Mouse (Mus musculus) stomach, embryonic 16.5 days (tissue): ENCODE measurements around the gene Cdh13. TPM values are rescaled to one million over a fixed set of nuclear protein-coding genes. Genes with fewer than 3 reads are reported as not detected.
A peak's percentile ranks its signal among the peaks of the same experiment; 100 is the strongest.

Experiments
- ATAC-seq: fragments of 200-750 bp; cut with Nextera tagmentation; 2 replicates; pipeline ENCODE4 v1.8.0; 2017; ENCODE audit warnings: moderate number of reproducible peaks, moderate TSS enrichment; ENCODE audit not compliant: insufficient read depth, low FRiP score
- H3K27ac ChIP-seq: fragments of 300-500 bp; sonication (generic); 2 replicates; pipeline ENCODE4 v1.5.1; 2014; ENCODE audit warnings: low read length
- H3K27me3 ChIP-seq: fragments of 300-500 bp; sonication (generic); 2 replicates; pipeline ENCODE4 v1.6.1; 2014; ENCODE audit warnings: low read length, control low read depth, mixed read lengths; ENCODE audit not compliant: control insufficient read depth, insufficient read depth
- H3K36me3 ChIP-seq: fragments of 300-500 bp; sonication (generic); 2 replicates; pipeline ENCODE4 v1.6.1; 2014; ENCODE audit warnings: low read length; ENCODE audit not compliant: control insufficient read depth, insufficient read depth
- H3K4me1 ChIP-seq: fragments of 300-500 bp; sonication (generic); 2 replicates; pipeline ENCODE4 v1.6.1; 2014; ENCODE audit warnings: low read length, control low read depth, mixed read lengths; ENCODE audit not compliant: control insufficient read depth, insufficient read depth
- H3K4me2 ChIP-seq: fragments of 300-500 bp; sonication (generic); 2 replicates; pipeline ENCODE4 v1.6.1; 2014; ENCODE audit warnings: low read depth, low read length, mixed read lengths
- H3K4me3 ChIP-seq: fragments of 300-500 bp; sonication (generic); replicated peaks from 2 replicates; pipeline ENCODE4 v1.5.1; 2014; ENCODE audit warnings: mild to moderate bottlenecking, low read length
- H3K9ac ChIP-seq: fragments of 300-500 bp; sonication (generic); 2 replicates; pipeline ENCODE4 v1.6.1; 2014; ENCODE audit warnings: low read length
- H3K9me3 ChIP-seq: fragments of 300-500 bp; sonication (generic); replicated peaks from 2 replicates; pipeline ENCODE4 v1.6.1; 2016; ENCODE audit warnings: low read length, control low read depth; ENCODE audit not compliant: control insufficient read depth
- WGBS: fragments of 180-500 bp; shearing (Covaris S2); extraction: QIAGEN DNeasy Blood & Tissue Kit; methylation state at CpG from one replicate; pipeline ENCODE4 v1.1.7; 2014; 5-methylcytosine and 5-hydroxymethylcytosine counted together
- polyA plus RNA-seq: library from polyadenylated mRNA; unstranded; fragments of >200 nt; fragmentation: Nextera tagmentation; extraction: Ambion mirVana; gene quantifications from 2 replicates; pipeline ENCODE4 v1.2.1, GENCODE M21; 2015

Cdh13 gene
- polyA plus RNA-seq, 1 experiment from 2014 or later: 19.9 TPM

DNA sequence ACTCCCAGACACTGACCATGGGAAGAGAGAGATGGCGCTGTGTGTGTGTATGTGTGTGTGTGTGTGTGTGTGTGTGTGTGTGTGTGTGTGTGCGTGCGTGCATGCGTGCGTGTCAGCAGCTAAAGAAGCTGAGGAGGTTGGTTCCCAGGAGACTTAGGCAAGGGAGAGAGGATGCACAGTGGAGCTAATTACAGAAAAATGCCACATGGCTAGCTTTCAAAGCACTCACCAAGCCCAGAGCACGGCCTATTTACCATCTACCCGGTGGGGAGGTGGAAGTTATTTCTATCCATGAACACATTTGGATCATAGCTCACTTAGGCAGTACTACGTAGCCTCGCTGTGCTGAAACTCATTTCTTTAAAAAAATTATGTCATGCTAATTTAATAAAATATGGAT is 194.1 kb downstream of the Cdh13 start:
- Histone ChIP-seq H3K4me1 (no peaks in the 10 kb centered on the region), H3K27me3 (no peaks in the 10 kb centered on the region), H3K9me3 (no peaks in the 10 kb centered on the region), H3K4me3 (no peak overlapping the region), H3K4me2 (no peak overlapping the region), H3K27ac (no peak overlapping the region), H3K36me3 (no peaks in the 10 kb centered on the region), H3K9ac (no peak overlapping the region)
- WGBS: 87% methylated on average over 9 of the region's 9 CpGs
- no peak for ATAC-seq

DNA sequence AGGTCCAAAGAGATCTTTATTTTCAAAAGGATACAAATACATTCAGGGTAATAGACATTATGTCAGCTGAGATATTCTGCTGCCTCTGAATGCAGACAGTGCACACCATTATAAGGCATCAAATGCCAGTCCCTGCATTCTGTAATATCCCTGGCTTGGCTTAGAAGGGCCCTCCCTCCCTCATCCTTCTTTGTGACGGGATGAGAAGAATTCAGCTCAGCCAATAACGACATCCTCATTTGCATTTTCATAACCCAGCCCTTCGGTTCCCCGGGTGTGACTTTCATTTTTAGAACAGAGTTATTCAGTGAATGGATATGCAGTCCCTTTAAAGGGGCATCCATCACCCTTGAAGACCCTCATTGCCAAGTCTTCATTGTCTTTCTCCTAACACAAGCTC is 205.2 kb downstream of the Cdh13 start:
- H3K4me1 ChIP-seq: no peaks in the 10 kb centered on the region
- H3K9me3 ChIP-seq: no peaks in the 10 kb centered on the region
- no peak for ATAC-seq
- H3K36me3 ChIP-seq: no peaks in the 10 kb centered on the region
- H3K4me2 ChIP-seq: no peak overlapping the region
- 72% methylated on average over 4 of the region's 4 CpGs for WGBS
- H3K27me3 ChIP-seq: no peaks in the 10 kb centered on the region
- H3K27ac ChIP-seq: no peak overlapping the region
- H3K9ac ChIP-seq: no peak overlapping the region
- no peak overlapping the region for H3K4me3 ChIP-seq

DNA sequence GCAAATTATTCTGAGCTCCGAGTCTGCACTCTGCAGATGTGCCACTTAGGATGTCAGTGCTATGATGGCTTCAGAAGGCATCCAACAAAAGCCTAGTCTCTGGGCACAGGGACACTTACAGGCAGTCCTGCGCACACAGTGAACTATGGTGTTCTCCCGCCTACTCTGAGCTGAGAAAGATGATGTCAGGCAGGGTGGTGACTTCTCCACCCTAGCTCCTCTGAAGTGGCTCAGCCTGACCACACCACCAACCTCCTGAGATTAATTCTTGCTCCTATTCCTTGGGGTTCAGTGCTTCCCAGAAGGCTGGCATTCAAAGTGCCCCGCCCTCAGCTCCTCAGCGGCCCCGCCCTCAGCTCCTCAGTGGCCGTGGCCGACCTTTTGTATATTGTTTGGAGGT is 219.0 kb downstream of the Cdh13 start:
- 55% methylated on average over 8 of the region's 8 CpGs for WGBS
- H3K4me2 ChIP-seq: no peak overlapping the region
- peak; percentile 40 for ATAC-seq

DNA sequence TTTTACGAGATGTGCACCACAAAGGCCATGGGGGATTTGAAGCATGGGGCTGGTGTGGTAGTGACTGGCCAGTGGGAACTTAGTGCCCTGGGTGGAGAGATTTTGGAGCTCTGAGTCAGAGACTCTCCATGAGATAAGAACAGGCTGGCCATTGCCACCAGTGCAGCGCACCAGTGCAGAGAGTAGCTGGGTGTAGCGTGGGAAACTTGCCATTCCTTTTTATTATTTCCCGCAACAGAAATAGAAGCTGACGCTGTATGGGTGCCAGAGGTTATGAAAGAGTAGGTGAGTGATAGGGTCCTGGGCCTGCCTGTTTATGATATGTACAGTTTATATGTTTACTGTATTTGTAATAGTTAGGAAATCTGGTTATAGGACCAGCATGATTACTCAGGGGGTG is 225.9 kb downstream of the Cdh13 start:
- WGBS: 89% methylated on average over 5 of the region's 5 CpGs
- no peak overlapping the region for H3K27ac ChIP-seq
- no peaks in the 10 kb centered on the region for H3K27me3 ChIP-seq
- no peak for ATAC-seq
- H3K4me1 ChIP-seq: no peaks in the 10 kb centered on the region
- no peaks in the 10 kb centered on the region for H3K36me3 ChIP-seq
- H3K9me3 ChIP-seq: no peaks in the 10 kb centered on the region
- no peak overlapping the region for H3K4me2 ChIP-seq
- H3K9ac ChIP-seq: no peak overlapping the region
- H3K4me3 ChIP-seq: no peak overlapping the region

More for the DNA sequence above, 219.0 kb downstream of the Cdh13 start:
- Histone ChIP-seq H3K27me3 (no peaks in the 10 kb centered on the region), H3K4me3 (no peak overlapping the region), H3K9ac (no peak overlapping the region), H3K36me3 (no peaks in the 10 kb centered on the region), H3K27ac (no peak overlapping the region), H3K4me1 (no peaks in the 10 kb centered on the region), H3K9me3 (no peaks in the 10 kb centered on the region)

DNA sequence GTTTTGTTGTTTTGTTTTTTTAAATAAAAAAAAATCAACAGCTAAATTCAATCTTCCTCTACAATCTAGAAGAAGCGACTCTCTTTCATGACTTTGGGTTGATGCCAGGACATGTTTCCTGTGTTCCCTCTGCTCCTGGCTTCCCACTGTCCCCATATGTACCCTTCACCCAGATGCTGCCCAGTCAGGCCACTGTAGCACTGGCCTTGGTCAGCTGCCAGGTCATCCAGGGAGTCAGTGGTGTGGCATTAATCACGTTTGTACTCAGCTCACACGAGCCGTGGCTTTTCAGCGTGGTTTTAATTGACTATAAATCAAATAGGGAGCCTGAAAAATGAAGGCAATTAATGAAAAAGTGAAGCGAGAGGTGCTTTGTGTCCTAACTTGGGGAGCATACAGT is 229.7 kb downstream of the Cdh13 start:
- no peaks in the 10 kb centered on the region for H3K27me3 ChIP-seq
- no peaks in the 10 kb centered on the region for H3K36me3 ChIP-seq
- H3K4me1 ChIP-seq: peaks cover 3% of the 10 kb centered on the region; the same call in 1 of the 2 replicates
- 38% methylated on average over 6 of the region's 6 CpGs for WGBS
- ATAC-seq: no peak
- no peak overlapping the region for H3K4me2 ChIP-seq
- no peak overlapping the region for H3K9ac ChIP-seq
- no peak overlapping the region for H3K27ac ChIP-seq
- no peak overlapping the region for H3K4me3 ChIP-seq
- no peaks in the 10 kb centered on the region for H3K9me3 ChIP-seq

DNA sequence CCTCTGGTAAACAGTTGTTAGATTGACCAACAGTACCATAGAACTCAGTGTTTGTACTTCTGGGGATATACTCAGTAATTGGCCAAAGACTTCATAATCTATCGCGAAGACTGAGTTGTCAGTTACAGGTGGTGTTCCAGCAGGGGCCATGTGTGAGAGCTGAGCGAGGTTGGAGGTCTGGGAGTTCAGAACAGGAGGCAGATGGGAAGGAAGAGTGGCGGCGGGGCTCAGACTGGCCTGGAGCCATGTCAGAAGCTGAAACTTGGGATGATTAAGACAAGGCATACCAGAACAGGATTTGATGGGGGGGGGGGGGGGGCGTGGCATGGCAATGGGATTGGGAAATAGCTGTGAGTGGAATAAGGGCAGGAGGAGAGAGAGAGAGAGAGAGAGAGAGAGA is 232.1 kb downstream of the Cdh13 start:
- WGBS: 80% methylated on average over 6 of the region's 6 CpGs
- no peak overlapping the region for H3K4me3 ChIP-seq
- no peak overlapping the region for H3K27ac ChIP-seq
- H3K4me1 ChIP-seq: peaks cover 6% of the 10 kb centered on the region; the same call in 1 of the 2 replicates
- H3K4me2 ChIP-seq: no peak overlapping the region
- ATAC-seq: no peak
- H3K36me3 ChIP-seq: no peaks in the 10 kb centered on the region
- no peak overlapping the region for H3K9ac ChIP-seq
- H3K27me3 ChIP-seq: no peaks in the 10 kb centered on the region
- no peaks in the 10 kb centered on the region for H3K9me3 ChIP-seq

DNA sequence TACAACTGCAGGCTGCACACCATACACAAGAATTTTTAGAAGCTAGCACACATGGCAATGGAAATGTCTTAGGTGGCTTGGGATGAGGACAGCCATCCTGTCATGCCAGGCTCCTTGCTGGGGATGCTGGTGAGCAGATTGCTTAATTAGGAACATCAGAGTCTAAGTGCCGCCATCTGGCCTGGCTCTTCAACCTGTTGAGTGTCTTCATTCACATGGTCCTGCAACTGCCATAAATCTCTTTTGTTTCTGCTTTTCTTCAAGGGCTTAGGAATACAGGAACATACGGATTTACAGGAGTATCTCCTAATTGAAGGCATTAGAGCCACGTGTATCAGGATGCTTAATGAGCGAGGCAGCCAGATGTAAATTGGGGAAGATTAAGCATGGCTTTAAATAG is 233.5 kb downstream of the Cdh13 start:
- H3K4me2 ChIP-seq: no peak overlapping the region
- no peak overlapping the region for H3K4me3 ChIP-seq
- no peak overlapping the region for H3K9ac ChIP-seq
- no peaks in the 10 kb centered on the region for H3K27me3 ChIP-seq
- WGBS: 63% methylated on average over 4 of the region's 4 CpGs
- no peak overlapping the region for H3K27ac ChIP-seq
- no peaks in the 10 kb centered on the region for H3K36me3 ChIP-seq
- ATAC-seq: no peak
- H3K4me1 ChIP-seq: peaks cover 6% of the 10 kb centered on the region; the same call in 1 of the 2 replicates
- H3K9me3 ChIP-seq: no peaks in the 10 kb centered on the region

DNA sequence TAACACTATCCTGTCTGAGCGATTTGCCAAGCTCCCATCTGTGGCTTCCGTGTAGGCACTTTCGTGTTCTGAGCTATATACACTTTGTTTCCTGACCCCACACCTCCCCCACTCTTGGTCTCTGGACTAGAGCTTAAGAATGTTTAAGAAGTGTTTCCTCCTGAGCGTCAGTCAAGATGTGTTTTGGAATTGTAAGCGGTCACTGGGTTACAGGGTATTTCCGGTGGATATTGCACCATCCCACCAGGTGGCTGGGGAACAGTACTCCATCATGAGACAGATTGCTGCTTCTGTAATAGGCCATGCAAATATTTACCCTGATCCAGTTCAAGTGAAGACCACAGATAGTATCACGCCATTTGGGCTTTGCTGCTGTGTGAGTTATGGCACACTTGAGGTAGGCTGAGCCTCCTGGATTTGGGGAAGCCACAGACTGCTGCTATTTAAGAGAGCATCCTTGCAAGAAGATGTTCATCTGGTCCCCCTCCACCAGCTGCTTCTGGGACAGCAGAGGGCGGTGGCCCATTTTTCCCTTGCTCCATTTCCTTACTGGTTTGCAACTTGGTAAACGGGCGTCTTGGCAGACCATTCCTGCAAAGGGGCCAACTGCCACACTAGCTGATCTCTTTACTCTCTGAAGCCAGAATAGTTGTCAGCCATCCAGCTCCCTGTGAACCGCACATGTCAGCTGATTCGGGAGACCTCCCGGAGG is 234.7 kb downstream of the Cdh13 start:
- no peak overlapping the region for H3K4me2 ChIP-seq
- H3K9me3 ChIP-seq: no peaks in the 10 kb centered on the region
- H3K27ac ChIP-seq: peak overlapping the region; percentile 13; the same call in 1 of the 2 replicates
- no peaks in the 10 kb centered on the region for H3K36me3 ChIP-seq
- no peak overlapping the region for H3K9ac ChIP-seq
- peaks cover 6% of the 10 kb centered on the region; the same call in 1 of the 2 replicates for H3K4me1 ChIP-seq
- H3K4me3 ChIP-seq: no peak overlapping the region
- peak; percentile 25; the same call in 1 of the 2 replicates for ATAC-seq
- H3K27me3 ChIP-seq: no peaks in the 10 kb centered on the region
- WGBS: 37% methylated on average over 13 of the region's 13 CpGs

DNA sequence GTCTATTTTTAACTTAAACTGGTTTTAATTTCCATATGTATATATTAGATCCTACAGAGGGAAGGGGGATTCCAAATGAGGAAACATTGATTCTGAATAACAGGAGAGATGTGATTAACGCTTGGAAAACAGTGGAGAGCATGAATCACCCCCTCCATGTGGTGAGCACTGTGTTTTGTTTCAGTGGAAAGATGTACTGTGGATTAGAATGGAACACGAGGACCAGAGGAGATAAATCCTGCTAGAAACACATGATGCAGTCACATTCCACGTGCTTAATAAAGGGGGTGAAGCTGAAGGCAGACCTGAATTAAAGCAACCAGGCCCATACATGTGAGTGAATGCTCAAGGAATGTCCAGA is 235.2 kb downstream of the Cdh13 start:
- 39% methylated on average over 3 of the region's 3 CpGs for WGBS
- H3K4me3 ChIP-seq: no peak overlapping the region
- ATAC-seq: no peak
- no peak overlapping the region for H3K4me2 ChIP-seq
- H3K9ac ChIP-seq: no peak overlapping the region
- H3K27ac ChIP-seq: no peak overlapping the region
- H3K9me3 ChIP-seq: no peaks in the 10 kb centered on the region
- H3K4me1 ChIP-seq: peaks cover 6% of the 10 kb centered on the region; the same call in 1 of the 2 replicates
- no peaks in the 10 kb centered on the region for H3K36me3 ChIP-seq
- H3K27me3 ChIP-seq: no peaks in the 10 kb centered on the region
